Mouse (Mus musculus): Measurements from ENCODE around the gene Gcnt7.
A peak's percentile ranks its signal among the peaks of the same experiment; 100 is the strongest.

Gene Gcnt7

DNA sequence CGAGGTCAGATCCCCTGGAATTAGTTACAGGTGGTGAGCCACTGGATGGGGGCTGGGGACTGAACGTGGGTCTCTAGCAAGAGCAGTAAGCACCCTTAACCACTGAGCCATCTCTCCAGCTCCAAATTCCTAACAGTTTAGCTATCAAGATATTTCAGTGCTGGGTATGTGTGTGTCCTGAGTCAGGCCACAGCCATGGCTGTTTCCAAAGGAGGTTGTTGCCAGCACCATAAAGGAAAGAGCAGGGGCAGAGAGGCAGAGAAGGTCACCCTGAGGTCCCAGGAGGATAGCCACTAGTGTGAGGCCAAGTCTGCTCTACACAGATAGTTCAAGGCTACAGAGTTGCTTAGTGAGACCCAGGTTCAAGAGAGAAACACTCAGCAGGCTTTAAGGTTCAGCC lies 2.3 kb upstream of the Gcnt7 start:
- no peak for DNase-seq (ENCODE audit: low spot score in 2 of 2)

- DNase-seq (ENCODE audit: low spot score in 2 of 2) = no peak
These were observed 5.9 kb downstream of the Gcnt7 start for GRCm38 (mm10) chr2:172452458-172452857.

DNA sequence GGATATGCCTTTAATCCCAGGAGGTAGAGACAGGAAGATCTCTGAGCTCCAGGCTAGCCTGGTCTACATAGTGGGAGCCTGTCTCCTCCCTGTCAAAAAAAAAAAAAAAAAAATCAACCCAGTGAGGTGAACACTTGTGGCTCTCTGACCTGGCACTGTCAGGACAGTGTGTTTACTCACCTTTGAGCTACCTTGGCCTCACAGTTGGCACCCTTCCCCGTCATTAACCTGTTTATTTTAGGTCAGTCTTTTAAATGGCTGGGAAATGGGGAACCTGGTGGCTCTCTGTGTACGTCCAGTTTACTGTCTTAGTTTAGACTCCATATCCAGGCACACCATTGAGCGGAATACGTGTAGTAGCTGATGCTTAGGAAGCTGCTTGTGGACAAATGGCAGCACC lies 6.4 kb downstream of the Gcnt7 start:
- DNase-seq (ENCODE audit: low spot score in 2 of 2) = no peak

GRCm38 (mm10) chr2:172450640-172451039 lies 7.8 kb downstream of the Gcnt7 start:
- DNase-seq (ENCODE audit: low spot score in 2 of 2) = no peak

- no peak for DNase-seq (ENCODE audit: low spot score in 2 of 2)
These were observed 10.1 kb downstream of the Gcnt7 start for GRCm38 (mm10) chr2:172448329-172448728.

- no peak for DNase-seq (ENCODE audit: low spot score in 2 of 2)
These were observed 11.1 kb downstream of the Gcnt7 start for GRCm38 (mm10) chr2:172447317-172447716.

DNA sequence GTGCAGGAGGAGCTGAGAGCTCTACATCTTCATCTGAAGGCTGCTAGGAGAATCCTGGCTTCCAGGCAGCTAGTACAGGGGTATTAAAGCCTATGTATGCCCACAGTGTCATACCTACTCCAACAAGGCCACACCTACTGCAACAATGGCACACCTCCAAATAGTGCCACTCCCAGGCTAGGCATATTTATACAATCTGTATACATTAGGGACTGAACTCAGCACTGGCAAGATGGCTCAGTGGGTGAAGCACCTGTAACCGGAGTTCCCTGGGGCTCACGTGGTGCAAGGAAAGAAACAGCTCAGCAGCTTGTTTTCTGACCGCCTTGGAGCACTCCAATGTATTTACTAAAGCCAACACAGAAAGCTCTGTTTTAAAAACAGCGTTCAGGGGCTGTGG lies 12.8 kb downstream of the Gcnt7 start:
- no peak for DNase-seq (ENCODE audit: low spot score in 2 of 2)

DNA sequence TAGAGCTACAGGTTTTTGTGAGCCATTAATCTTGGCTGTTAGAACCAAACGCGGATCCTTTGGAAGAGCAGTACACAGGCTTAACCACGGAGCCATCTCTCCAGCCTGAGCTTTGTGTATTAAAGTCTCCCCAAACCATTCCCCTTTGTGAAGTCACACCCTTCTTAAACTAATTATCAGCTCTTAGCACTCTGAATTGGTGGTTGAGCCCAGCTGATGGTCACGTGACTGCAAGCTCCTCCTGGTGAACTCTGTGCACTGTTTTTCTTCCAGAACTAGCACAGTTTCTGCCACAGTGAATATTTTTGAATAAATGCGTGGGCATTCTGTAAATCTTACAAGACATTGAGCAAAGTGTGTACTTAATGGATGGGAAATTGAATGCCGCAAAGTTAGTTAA lies 17.2 kb downstream of the Gcnt7 start:
- no peak for DNase-seq (ENCODE audit: low spot score in 2 of 2)

DNA sequence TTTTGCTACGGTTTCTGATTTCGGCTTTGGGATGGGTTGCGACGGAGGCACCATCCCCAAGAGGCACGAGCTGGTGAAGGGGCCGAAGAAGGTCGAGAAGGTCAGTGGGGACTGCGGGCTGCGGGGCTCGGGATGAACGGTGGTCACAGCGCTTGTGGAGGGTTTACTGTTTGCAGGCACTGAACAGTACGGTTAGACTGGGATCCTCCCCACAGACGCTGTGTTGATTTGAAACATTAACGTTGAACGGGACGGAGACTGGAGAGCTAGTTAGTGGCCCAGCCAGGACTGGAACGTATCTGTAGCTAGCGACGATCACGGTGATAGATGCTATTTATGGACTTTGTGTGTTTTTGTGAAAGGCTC lies 17.8 kb downstream of the Gcnt7 start:
- no peak for DNase-seq (ENCODE audit: low spot score in 2 of 2)

- peak; percentile 100 for DNase-seq (ENCODE audit: low spot score in 2 of 2)
These were observed 18.4 kb downstream of the Gcnt7 start, which contains the start of gene Rtf2 for GRCm38 (mm10) chr2:172439843-172440639. Rtf2 (plus strand) TSS chr2:172440556.

GRCm38 (mm10) chr2:172437371-172437952 lies 20.9 kb downstream of the Gcnt7 start:
- DNase-seq (ENCODE audit: low spot score in 2 of 2) = no peak

- DNase-seq (ENCODE audit: low spot score in 2 of 2) = no peak
These were observed 24.6 kb downstream of the Gcnt7 start for GRCm38 (mm10) chr2:172433746-172434145.

GRCm38 (mm10) chr2:172430609-172431008 lies 27.8 kb downstream of the Gcnt7 start:
- no peak for DNase-seq (ENCODE audit: low spot score in 2 of 2)

- DNase-seq (ENCODE audit: low spot score in 2 of 2) = no peak
These were observed 40.2 kb downstream of the Gcnt7 start for GRCm38 (mm10) chr2:172418208-172418607.

DNA sequence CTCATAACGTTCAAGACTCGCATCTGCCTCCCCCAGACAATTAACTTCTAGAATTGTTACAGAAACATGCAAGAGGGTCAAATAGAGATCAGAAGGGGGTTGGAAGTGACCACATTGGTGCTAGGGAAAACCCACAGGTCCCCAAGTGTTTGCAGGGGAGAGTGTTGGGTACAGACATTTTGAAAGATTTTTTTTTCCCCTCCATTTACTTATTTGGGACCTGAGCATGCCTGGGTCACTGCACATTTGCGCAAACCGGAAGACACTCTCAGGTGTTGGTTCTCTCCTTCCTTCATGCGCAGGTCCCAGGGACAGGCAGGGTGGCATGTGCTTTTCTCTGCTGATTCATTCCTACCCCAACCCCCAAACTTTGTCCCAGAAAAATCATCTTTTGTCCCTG lies 41.5 kb downstream of the Gcnt7 start:
- DNase-seq (ENCODE audit: low spot score in 2 of 2) = no peak

GRCm38 (mm10) chr2:172416218-172416617 lies 42.2 kb downstream of the Gcnt7 start:
- DNase-seq (ENCODE audit: low spot score in 2 of 2) = no peak

DNA sequence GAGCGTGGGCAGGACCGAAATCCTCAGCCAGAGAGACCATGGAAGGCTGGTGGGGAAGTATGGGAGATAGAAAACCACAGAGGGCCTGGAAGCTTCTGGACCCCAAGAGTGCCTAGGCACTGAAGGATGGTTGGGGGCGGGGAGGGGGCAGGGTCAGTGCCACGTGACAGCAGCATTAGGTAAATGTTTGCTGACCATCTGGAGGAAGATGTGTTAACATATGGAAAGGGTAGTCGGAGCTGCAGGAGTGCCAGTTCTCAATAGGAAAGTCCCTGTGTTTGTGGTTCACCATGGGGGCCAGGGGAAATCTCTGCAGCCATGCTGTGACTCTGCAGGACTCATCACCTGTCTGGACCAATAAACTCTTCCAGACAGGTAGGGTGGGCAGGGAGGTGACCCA lies 44.5 kb downstream of the Gcnt7 start:
- DNase-seq (ENCODE audit: low spot score in 2 of 2) = no peak

- DNase-seq (ENCODE audit: low spot score in 2 of 2) = no peak
These were observed 45.1 kb downstream of the Gcnt7 start for GRCm38 (mm10) chr2:172413273-172413672.

DNA sequence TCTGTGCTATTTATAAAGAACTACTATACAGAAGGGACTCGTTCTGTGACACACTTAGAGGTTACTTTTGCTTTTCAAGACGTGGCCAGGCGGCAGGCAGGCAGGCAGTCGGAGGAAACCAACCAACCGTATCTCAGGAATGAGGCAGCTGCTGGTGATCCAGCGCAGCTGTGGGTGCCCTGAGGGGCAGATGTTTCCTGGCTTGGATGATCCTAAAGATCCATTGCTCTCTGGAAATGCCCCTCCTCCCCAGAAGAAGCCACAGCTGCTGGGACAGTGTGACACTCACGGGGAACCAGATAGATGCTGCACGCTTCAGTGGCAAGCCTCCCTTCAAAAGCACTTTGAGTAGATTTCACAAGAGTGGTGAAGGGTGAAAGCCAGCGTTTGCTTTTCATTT lies 45.9 kb downstream of the Gcnt7 start:
- no peak for DNase-seq (ENCODE audit: low spot score in 2 of 2)

GRCm38 (mm10) chr2:172411091-172411490 lies 47.3 kb downstream of the Gcnt7 start:
- no peak for DNase-seq (ENCODE audit: low spot score in 2 of 2)

GRCm38 (mm10) chr2:172410686-172411085 lies 47.7 kb downstream of the Gcnt7 start:
- DNase-seq (ENCODE audit: low spot score in 2 of 2) = no peak

DNA sequence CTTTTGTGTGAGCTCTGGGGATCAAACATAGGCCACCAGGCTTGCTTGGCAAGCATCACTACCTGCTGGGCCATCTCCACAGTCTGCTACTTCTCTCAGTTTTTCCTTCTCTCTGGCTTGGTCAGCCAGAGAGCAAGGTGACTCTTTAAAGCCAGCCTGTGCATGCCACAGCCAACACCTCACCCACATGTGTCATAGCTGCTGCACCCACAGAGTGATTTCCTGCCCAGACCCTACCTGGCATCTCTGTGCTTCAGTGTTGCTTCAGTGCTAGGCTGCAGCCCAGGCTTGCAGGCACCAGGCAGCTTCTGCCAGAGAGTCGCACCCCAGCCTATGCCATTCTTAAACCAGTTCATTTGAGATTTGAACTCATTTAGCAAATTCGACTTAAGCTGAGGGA lies 50.9 kb downstream of the Gcnt7 start:
- no peak for DNase-seq (ENCODE audit: low spot score in 2 of 2)

DNA sequence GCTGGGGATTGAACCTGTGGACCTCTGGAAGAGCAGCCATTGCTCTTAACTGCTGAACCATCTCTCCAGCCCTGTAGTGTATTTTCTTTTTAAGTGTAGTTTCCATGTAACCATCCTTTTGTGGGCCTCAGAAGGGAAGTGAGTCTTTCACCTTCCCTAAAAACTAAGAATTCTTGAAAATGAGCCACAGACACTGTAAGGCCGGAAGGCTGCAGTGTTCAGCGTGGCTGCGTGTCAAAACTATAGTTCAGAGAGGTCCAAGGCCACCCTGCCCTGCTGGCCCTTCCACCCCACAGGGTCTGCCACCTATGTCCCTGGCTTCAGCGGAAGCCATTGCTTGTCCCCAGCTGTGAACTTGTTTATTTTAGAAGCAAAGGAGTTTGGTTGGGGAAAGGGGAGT lies 52.2 kb downstream of the Gcnt7 start:
- no peak for DNase-seq (ENCODE audit: low spot score in 2 of 2)

DNA sequence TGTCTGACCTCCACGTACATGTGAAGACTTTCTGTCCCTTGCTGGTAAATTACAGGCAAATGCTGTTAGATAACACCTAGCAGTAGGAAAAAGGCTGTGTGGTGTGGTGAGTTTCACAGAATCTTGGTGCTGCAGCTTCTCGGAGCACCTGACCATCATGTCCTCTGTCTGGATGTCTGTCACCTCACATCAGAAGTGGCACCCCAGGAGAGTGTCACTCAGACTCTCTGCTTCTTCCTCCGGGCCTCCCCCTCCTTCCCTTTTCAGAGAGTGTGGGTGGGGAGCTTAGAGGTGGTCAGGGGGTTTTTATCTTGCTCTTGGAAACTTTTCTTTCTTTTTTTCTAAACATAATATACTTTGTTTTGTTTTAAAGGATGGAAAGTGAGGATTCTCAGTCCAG lies 53.4 kb downstream of the Gcnt7 start:
- no peak for DNase-seq (ENCODE audit: low spot score in 2 of 2)

Measured in cerebellum, postnatal 4 days (tissue).